Mouse (Mus musculus): ENCODE measurements around the gene Zc3h18. TPM values are rescaled to one million over a fixed set of nuclear protein-coding genes. Genes with fewer than 3 reads are reported as not detected.

The Zc3h18 gene
- polyA plus RNA-seq, 1 experiment from 2014 or later: 20.4 TPM

DNA sequence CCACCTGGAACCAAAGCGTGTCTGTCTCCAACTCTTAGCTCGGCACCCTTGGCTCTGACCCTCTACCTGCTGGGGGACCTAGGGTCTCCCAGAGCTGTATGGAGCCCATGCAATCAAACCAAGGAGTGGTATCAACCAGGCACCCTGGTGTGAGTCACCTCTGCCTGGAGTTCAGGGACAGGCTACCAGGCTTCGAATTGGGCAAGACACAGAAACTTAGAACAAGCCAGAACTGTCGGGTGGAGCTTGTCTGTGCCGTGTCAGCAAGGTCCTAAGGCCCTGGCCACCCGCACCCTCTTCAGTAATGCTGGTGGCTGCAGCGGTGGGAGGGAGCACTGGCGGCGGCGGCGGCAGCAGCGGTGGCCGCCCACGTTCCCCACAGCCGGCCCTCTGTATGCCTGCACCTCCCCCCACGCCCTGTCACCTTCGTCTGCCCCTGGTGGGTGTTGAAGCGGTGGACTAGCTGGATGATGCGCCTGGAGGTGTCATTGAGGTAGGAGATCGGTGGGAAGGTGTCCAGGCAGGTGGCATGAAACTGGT lies 60.2 kb downstream of the Zc3h18 start:
- Histone ChIP-seq H3K36me3 (ENCODE audit: control insufficient read depth, insufficient read depth, low read length) (peaks cover 26% of the 10 kb centered on the region), H3K9ac (replicated peaks; ENCODE audit: low read depth, low read length) (no peak overlapping the region), H3K4me2 (ENCODE audit: low read depth, low read length) (no peak overlapping the region), H3K4me1 (ENCODE audit: control insufficient read depth, insufficient read depth, low read length) (no peaks in the 10 kb centered on the region), H3K27ac (ENCODE audit: low read depth, low read length) (no peak overlapping the region), H3K27me3 (ENCODE audit: control insufficient read depth, insufficient read depth, low read length) (no peaks in the 10 kb centered on the region), H3K9me3 (ENCODE audit: control insufficient read depth, low read length) (no peaks in the 10 kb centered on the region), H3K4me3 (ENCODE audit: low read depth, low read length) (no peak overlapping the region)
- WGBS: 93% methylated on average over 20 of the region's 20 CpGs
- ATAC-seq (ENCODE audit: low read depth): no peak

DNA sequence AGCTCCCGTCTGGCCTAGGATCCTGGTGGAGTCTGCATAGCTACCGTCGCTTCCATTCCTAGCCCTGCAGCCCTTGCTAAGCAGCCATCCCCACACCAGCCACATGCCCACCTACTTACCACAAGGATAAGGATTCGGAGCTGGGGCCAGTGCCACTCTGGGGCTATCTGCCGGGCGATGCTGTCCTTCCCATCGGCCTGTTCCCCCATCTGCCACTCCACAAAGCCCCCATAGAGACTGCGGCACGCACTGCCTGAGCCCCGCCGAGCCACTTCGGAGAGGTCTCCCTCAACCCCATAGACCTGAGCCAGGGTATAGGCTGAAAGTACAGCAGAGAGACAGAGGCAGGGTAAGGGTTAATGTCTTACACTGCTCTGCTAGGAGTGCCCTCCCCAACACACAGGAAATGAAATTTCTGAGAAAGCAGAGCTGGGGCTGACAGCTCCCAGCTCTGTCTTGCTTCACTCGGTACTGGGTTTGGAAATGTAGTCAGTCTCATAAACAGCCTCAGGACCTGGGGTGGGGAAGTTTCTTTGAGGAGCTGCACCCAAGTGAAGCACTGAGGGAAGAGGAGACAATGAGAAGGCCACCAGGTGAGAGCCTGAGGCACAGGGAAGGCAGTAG lies 61.4 kb downstream of the Zc3h18 start:
- ATAC-seq (ENCODE audit: low read depth): no peak
- Histone ChIP-seq H3K27me3 (ENCODE audit: control insufficient read depth, insufficient read depth, low read length) (no peaks in the 10 kb centered on the region), H3K4me1 (ENCODE audit: control insufficient read depth, insufficient read depth, low read length) (peaks cover 9% of the 10 kb centered on the region; the same call in 1 of the 2 replicates), H3K9ac (replicated peaks; ENCODE audit: low read depth, low read length) (no peak overlapping the region), H3K4me2 (ENCODE audit: low read depth, low read length) (no peak overlapping the region), H3K9me3 (ENCODE audit: control insufficient read depth, low read length) (no peaks in the 10 kb centered on the region), H3K36me3 (ENCODE audit: control insufficient read depth, insufficient read depth, low read length) (peaks cover 26% of the 10 kb centered on the region), H3K27ac (ENCODE audit: low read depth, low read length) (no peak overlapping the region), H3K4me3 (ENCODE audit: low read depth, low read length) (no peak overlapping the region)
- WGBS: 91% methylated on average over 13 of the region's 13 CpGs

DNA sequence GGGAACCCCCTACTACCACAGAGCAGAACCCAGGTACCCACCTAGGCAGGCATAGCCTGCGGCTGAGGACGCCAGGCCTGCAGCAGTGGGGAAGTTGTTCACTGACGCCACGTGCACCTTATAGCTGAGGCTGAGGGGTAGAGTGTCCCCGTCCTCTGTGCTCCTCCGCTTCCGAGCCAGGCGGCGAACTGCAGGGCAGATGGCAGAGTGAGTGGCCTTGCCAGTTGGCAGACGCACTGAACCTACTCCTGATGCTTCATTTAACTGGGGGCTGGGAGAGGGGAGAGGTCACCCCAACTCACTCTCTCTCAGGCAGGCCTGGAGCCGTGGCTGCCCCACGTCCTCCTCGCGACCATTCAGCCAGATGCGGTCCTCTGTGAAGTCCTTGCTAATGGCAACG lies 62.9 kb downstream of the Zc3h18 start:
- H3K4me1 ChIP-seq (ENCODE audit: control insufficient read depth, insufficient read depth, low read length): peaks cover 9% of the 10 kb centered on the region; the same call in 1 of the 2 replicates
- no peak overlapping the region for H3K4me2 ChIP-seq (ENCODE audit: low read depth, low read length)
- 94% methylated on average over 16 of the region's 16 CpGs for WGBS
- no peak overlapping the region for H3K9ac ChIP-seq (replicated peaks; ENCODE audit: low read depth, low read length)
- H3K4me3 ChIP-seq (ENCODE audit: low read depth, low read length): no peak overlapping the region
- no peaks in the 10 kb centered on the region for H3K9me3 ChIP-seq (ENCODE audit: control insufficient read depth, low read length)
- peaks cover 15% of the 10 kb centered on the region for H3K36me3 ChIP-seq (ENCODE audit: control insufficient read depth, insufficient read depth, low read length)
- ATAC-seq (ENCODE audit: low read depth): no peak
- no peaks in the 10 kb centered on the region for H3K27me3 ChIP-seq (ENCODE audit: control insufficient read depth, insufficient read depth, low read length)
- no peak overlapping the region for H3K27ac ChIP-seq (ENCODE audit: low read depth, low read length)

DNA sequence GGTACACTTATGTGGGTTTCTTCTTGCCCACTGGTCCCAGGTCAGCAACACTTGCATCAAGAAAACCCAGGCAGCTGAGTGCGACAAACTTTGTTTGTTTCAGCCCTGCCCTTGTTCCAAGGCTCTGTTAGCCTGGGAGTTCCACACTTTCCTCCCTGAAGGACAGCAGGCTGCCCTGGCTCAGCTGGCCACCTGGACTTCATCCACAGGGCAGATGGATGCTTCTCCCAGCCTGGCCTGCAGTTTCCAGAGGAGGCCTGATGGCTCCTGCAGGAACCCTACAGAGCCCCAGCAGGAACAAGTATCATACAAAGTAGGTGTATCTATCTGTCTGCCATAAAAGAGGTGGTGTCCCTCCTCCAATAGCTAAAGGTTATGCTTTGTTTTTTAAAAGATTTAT lies 64.9 kb downstream of the Zc3h18 start:
- ATAC-seq (ENCODE audit: low read depth): no peak
- Histone ChIP-seq H3K36me3 (ENCODE audit: control insufficient read depth, insufficient read depth, low read length) (peaks cover 5% of the 10 kb centered on the region; the same call in 1 of the 2 replicates), H3K9ac (replicated peaks; ENCODE audit: low read depth, low read length) (no peak overlapping the region), H3K4me2 (ENCODE audit: low read depth, low read length) (no peak overlapping the region), H3K27ac (ENCODE audit: low read depth, low read length) (no peak overlapping the region), H3K4me1 (ENCODE audit: control insufficient read depth, insufficient read depth, low read length) (peaks cover 22% of the 10 kb centered on the region), H3K4me3 (ENCODE audit: low read depth, low read length) (no peak overlapping the region), H3K9me3 (ENCODE audit: control insufficient read depth, low read length) (no peaks in the 10 kb centered on the region), H3K27me3 (ENCODE audit: control insufficient read depth, insufficient read depth, low read length) (no peaks in the 10 kb centered on the region)
- 92% methylated on average over 1 of the region's 1 CpGs for WGBS

DNA sequence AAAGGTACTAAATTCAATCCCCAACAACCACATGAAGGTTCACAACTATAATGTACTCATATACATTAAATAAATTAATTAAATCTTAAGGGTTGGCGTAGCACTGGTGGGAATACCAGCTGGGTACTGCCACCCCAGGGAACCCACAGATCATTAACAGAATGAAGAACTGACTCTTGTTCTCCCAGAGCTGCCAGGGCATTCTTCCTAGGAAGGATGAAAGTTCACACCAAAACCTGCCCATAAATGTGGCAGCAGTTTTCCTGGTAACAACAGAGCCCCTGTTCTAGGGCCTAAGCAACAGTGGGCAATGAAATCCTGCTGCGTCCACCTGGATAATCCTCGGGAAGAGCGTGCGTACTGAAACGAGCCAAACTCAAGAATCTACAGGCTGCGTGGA lies 65.9 kb downstream of the Zc3h18 start:
- Histone ChIP-seq H3K9ac (replicated peaks; ENCODE audit: low read depth, low read length) (peak overlapping the region; percentile 86), H3K36me3 (ENCODE audit: control insufficient read depth, insufficient read depth, low read length) (peaks cover 4% of the 10 kb centered on the region; the same call in 1 of the 2 replicates), H3K4me2 (ENCODE audit: low read depth, low read length) (peak overlapping the region; percentile 87), H3K4me1 (ENCODE audit: control insufficient read depth, insufficient read depth, low read length) (peaks cover 22% of the 10 kb centered on the region), H3K9me3 (ENCODE audit: control insufficient read depth, low read length) (no peaks in the 10 kb centered on the region), H3K4me3 (ENCODE audit: low read depth, low read length) (peak overlapping the region; percentile 68), H3K27me3 (ENCODE audit: control insufficient read depth, insufficient read depth, low read length) (no peaks in the 10 kb centered on the region), H3K27ac (ENCODE audit: low read depth, low read length) (peak overlapping the region; percentile 85; the same call in 1 of the 2 replicates)
- 7% methylated on average over 7 of the region's 7 CpGs for WGBS
- ATAC-seq (ENCODE audit: low read depth): no peak

DNA sequence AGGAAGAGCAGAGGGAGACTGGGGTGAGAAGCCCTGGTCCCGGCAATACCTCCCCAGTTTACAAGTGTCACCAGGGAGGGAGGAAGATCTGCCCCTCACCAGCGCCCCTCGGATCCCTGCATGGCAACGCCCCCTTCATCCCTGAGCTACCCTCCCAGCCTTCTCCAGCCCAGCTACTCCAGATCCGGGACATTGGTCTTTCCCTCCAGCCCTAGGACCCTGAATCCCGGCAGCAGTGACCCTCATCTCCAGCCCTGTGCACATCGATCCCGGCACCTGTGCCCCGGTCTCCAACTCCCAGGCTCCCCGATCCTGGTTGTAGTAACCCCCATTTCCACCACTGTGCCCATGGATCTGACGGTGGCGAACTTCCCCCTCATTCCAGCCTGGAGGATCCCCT lies 66.4 kb downstream of the Zc3h18 start:
- ATAC-seq (ENCODE audit: low read depth): peak; percentile 31
- WGBS: 0% methylated on average over 11 of the region's 12 CpGs

DNA sequence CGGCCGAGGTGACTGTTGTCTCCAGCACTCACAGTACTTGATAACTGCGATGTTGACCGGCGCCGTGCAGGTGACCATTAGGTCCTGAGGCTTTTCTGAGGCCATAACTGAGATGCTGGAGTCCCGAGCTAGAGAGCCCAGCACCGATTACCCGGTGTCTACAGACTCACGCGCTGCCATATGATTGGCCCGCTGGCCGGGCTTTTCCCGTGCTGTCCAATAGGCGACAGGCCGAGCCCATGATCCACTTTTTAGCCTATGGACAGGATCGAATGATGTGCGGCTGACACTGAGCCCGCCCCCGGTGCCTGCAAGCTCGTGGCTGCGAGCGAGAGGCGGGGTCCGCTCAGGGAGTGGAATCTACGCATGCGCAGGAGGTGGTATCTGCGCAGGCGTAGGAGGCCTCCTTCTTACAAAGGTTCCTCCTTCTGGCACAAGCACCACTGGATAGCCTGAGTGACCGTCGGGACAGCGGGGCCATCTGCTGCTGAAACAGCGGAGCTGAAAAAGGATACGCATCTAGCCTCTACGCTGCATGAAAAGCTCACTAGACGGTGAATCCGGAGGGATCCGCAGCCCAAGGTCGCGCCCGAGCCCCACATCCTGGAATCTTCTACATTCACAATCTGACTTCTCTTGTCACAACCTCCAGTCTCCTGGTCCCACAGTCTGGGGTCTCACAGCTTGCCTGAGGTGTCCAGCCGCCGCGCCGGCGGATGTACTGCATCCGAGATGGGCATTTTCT lies 67.0 kb downstream of the Zc3h18 start, which contains the start of gene Mvd:
Gene Mvd, minus strand, starts transcription at position 161 of the 745 bp plus-strand sequence.
- ATAC-seq (ENCODE audit: low read depth): peak; percentile 99
- Histone ChIP-seq H3K4me2 (ENCODE audit: low read depth, low read length) (peak within 1 kb of the TSS; percentile 87), H3K4me1 (ENCODE audit: control insufficient read depth, insufficient read depth, low read length) (peaks cover 22% of the 10 kb centered on the region), H3K27me3 (ENCODE audit: control insufficient read depth, insufficient read depth, low read length) (no peaks in the 10 kb centered on the region), H3K27ac (ENCODE audit: low read depth, low read length) (peak within 1 kb of the TSS; percentile 97), H3K9ac (replicated peaks; ENCODE audit: low read depth, low read length) (peak within 1 kb of the TSS; percentile 86), H3K9me3 (ENCODE audit: control insufficient read depth, low read length) (no peaks in the 10 kb centered on the region), H3K36me3 (ENCODE audit: control insufficient read depth, insufficient read depth, low read length) (peaks cover 4% of the 10 kb centered on the region; the same call in 1 of the 2 replicates), H3K4me3 (ENCODE audit: low read depth, low read length) (peak within 1 kb of the TSS; percentile 68)
- WGBS: under 1% methylated on average over 47 of the region's 47 CpGs

More for the DNA sequence above, 66.4 kb downstream of the Zc3h18 start:
- H3K9me3 ChIP-seq (ENCODE audit: control insufficient read depth, low read length): no peaks in the 10 kb centered on the region
- peaks cover 22% of the 10 kb centered on the region for H3K4me1 ChIP-seq (ENCODE audit: control insufficient read depth, insufficient read depth, low read length)
- peaks cover 4% of the 10 kb centered on the region; the same call in 1 of the 2 replicates for H3K36me3 ChIP-seq (ENCODE audit: control insufficient read depth, insufficient read depth, low read length)
- peak overlapping the region; percentile 68 for H3K4me3 ChIP-seq (ENCODE audit: low read depth, low read length)
- H3K27me3 ChIP-seq (ENCODE audit: control insufficient read depth, insufficient read depth, low read length): no peaks in the 10 kb centered on the region
- H3K27ac ChIP-seq (ENCODE audit: low read depth, low read length): peak overlapping the region; percentile 85
- peak overlapping the region; percentile 86 for H3K9ac ChIP-seq (replicated peaks; ENCODE audit: low read depth, low read length)
- peak overlapping the region; percentile 87 for H3K4me2 ChIP-seq (ENCODE audit: low read depth, low read length)

DNA sequence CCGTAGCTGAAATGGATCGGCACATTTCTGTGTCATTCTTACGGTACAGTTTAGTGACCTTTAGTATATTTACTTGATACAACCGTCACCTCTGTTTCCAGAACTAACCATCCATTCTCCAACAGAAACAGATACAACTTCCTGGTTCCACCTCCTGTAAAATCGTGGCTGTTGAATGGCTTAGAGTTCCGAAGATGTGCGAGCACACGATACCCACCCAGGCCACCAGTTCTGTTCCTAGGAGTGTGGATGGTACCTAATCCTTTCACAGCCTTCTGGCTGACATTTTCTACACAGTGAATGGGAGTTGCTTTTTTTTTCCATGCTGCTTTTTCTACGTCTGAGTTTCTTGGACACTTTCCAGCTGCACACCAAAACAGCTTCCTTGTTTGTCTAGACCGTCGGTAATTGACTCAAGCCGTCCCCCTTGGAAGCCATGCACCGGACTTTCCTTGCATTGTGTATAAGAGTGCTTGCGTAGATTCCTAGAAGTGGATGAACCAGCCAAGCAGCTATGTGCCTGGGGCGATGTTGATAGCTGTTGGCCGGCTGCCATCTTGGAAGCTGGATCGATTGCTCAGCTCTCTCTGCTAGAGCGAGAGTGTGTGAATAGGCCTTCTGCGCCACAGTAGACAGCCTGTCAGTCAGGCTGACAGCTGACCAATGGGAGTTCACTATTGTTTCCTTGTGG lies 67.8 kb downstream of the Zc3h18 start:
- WGBS: 11% methylated on average over 19 of the region's 19 CpGs

More for the DNA sequence above, 67.8 kb downstream of the Zc3h18 start:
- Histone ChIP-seq H3K4me1 (ENCODE audit: control insufficient read depth, insufficient read depth, low read length) (peaks cover 22% of the 10 kb centered on the region), H3K4me2 (ENCODE audit: low read depth, low read length) (peak overlapping the region; percentile 54), H3K9ac (replicated peaks; ENCODE audit: low read depth, low read length) (peak overlapping the region; percentile 86), H3K27me3 (ENCODE audit: control insufficient read depth, insufficient read depth, low read length) (no peaks in the 10 kb centered on the region), H3K27ac (ENCODE audit: low read depth, low read length) (peak overlapping the region; percentile 97), H3K9me3 (ENCODE audit: control insufficient read depth, low read length) (no peaks in the 10 kb centered on the region), H3K36me3 (ENCODE audit: control insufficient read depth, insufficient read depth, low read length) (peaks cover 4% of the 10 kb centered on the region; the same call in 1 of the 2 replicates), H3K4me3 (ENCODE audit: low read depth, low read length) (peak overlapping the region; percentile 68)
- peak; percentile 39; the same call in 1 of the 2 replicates for ATAC-seq (ENCODE audit: low read depth)
